Mouse (Mus musculus) cerebellum, postnatal 10 days (tissue): Measurements from ENCODE around the gene Dgcr8.

ENCODE experiments used
- DNase-seq, 2 experiments: peaks; one replicate each; pipeline ENCODE4 v3.0.0; 2021; ENCODE audit warnings: mixed read lengths in 2 of 2

Gene Dgcr8

DNA sequence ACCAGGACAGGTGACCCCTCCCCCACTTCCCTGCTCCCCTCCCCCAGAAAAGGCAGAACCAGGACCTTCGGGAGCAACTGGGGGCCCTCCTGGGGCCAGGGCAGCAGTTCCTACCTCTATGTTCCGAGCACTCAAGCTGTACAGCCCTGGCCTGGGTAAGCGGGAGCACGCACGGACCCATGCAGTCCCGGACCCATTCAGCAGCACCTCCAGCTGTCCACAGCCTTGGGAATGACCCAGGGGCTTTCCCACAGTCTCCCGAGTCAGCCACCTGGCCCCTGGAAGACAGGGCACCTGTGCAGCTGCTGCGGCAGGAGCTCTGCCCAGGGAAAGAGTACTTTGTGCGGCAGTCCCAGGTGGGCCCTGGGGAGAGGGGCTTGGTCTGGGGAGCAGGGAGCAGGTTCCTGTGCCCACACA, 70.5 kb downstream of the Dgcr8 start:
- DNase-seq = no peak

DNA sequence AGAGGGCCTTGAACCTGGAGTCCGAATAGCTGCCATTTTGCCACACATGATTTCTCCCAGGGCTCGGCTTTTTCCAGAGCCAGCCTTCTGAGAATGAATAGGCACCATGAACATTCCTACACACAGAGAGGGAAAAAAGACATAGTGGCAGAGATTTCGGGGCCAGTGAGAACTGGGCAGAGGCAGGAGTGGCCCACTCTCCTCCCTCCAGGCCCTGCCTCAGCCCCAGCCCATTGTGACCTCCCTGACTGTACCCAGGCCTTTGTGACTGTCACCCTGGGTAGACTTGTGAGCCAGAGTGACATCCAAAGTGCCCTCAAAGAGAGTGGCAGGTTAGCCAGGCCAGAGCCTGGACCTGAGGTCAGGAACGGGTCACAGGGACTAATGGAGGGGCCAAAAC, 71.5 kb downstream of the Dgcr8 start, which contains the start of gene Ccdc188:
Gene Ccdc188 (plus strand): TSS at position 301 of the 400 bp plus-strand sequence.
- no peak for DNase-seq

DNA sequence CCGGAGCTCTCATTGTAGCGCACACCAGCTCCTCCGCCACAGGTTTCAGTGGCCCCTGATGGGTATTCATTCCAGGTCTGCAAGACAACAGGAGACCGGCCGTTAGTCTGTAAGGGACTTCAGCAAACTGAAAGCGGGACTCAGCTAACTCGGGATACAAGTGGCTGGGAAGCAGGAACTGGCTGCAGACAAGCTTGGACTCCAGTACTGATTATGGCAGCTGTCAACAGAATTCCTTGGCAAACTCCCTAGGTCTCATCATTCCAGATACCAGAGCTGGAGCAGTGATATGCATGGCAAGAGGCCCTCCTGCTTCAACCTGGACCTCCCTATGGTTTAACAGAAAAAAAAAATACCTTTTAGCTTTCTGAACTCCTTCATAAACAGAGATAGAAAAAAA, 74.2 kb downstream of the Dgcr8 start:
- DNase-seq = peak; percentile 52 to 64

DNA sequence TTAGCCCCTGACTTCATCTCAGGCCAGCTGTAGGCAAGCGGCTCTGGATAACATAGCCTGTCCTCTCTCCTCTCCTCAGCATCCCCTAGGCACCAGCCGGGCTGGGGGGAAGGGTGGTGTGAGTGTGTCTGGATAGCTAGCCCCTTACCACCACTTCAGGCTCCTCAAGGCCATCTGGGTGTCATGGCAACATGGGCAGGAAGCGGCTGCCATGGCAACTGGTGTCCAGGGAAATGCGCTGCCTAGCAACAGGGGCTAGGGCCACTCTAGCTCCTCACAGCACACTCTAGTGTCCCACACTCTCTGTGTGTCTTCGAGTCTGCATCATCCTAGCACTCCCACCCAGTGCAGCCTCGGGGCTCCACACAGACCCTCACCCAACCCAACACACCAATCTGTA, 75.4 kb downstream of the Dgcr8 start:
- peak; percentile 86 to 90 for DNase-seq

DNA sequence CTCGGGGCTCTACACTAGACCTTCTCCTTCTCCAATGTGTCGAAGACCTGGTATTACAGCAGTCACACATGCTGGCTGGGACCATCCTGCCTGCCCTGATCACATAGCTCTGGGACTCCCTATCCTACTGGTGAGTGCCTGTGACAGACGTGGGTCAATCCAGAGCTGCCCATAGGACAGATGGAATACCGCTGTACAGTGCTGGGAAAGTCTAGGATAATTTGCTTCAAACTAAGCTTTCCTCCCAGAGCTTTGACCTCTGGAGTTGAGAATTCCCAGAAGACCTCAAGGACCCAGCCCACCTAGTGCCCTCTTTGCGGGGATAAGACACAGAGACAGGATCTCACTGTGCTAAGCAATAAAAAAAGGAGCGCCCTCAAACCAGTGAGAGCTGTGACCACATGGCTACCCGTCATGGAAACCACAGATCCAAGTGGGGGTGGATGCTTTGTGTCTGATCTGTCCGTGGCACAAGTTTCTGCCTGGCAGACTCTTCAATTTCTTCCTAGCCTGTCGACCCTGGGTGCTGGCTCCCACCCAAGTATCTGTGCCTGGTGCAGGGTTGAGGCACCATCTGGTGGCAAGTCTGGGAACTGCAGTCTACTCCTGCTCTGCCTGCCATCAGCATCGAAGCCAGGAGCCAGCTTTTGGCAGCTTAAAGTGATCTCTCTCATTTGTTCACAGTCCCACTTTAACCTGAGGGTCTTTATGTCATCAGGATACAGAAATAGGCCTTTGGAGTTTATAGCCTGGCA, 77.5 kb downstream of the Dgcr8 start:
- DNase-seq = peak; percentile 99 to 100

DNA sequence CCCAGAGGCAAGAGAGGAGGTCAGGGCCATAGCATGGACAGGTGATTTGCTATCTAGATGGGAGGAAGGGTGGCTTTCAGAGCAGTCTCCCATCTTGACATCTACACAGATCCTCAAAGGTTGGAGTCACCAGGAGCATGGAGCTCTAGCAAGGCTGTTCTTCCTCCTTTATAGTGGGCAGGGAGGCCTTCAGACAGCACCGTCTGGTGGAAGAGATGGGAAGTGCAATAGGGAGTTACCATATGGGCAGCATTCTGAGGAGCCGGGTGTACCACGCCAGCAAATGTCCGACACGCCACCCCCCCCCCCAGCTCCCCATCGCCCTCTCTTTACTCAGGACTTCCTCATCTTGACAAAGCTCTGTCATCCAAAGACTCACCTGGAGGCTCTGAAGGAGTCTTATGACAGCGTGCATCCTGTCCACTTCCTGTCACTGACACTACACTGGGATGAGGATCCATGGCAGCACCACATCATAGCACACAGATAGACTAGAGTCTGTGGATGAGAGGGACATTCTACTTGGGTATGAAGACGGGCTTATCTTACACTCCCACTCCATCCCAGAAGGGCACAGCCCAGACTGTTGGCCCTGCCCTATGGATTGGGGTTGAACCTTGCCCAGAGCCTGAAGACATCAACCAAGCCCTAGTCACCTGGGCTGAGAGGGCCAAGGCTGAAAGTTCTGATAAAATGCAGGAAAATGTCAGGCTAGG, 78.2 kb downstream of the Dgcr8 start:
- DNase-seq = peak; percentile 93 to 95
